Mouse (Mus musculus) ES-E14 (cell line): ENCODE measurements at regions not wholly inside any gene's neighbourhood (a gene's known extent, or its start where the extent isn't known, plus 50 kb on each side); places are given as distances from the start of the nearest gene placed in this dataset.

ENCODE experiments used
- DNase-seq: peaks from one replicate; pipeline ENCODE4 v3.0.0-alpha.2; 2013; ENCODE audit warnings: low read depth, low spot score
- H3K27ac ChIP-seq: 2 replicates; pipeline ENCODE4 v1.5.1; 2012; ENCODE audit warnings: low read depth, mild to moderate bottlenecking, low read length, moderate library complexity, mixed read lengths; ENCODE audit not compliant: poor library complexity, insufficient read depth, severe bottlenecking
- H3K36me3 ChIP-seq: 2 replicates; pipeline ENCODE4 v1.6.1; 2012; ENCODE audit warnings: mild to moderate bottlenecking, low read length, moderate library complexity, mixed read lengths; ENCODE audit not compliant: control insufficient read depth, poor library complexity, insufficient read depth, severe bottlenecking
- H3K4me1 ChIP-seq, 2 experiments: fragments of 150-350 bp in 1 of 2; sonication (generic) in 1 of 2; 2 replicates each; pipeline ENCODE4 v1.6.1; 2012; ENCODE audit warnings: low read length in 2 of 2, mild to moderate bottlenecking in 1 of 2, mixed read lengths in 1 of 2; ENCODE audit not compliant: control insufficient read depth in 2 of 2, insufficient read depth in 2 of 2, poor library complexity in 1 of 2
- H3K4me3 ChIP-seq, 2 experiments: fragments of 150-350 bp in 1 of 2; sonication (generic) in 1 of 2; 2 replicates each; pipeline ENCODE4 v1.5.1; 2012; ENCODE audit warnings: low read length in 2 of 2, low read depth in 1 of 2, mild to moderate bottlenecking in 1 of 2, mixed read lengths in 1 of 2; ENCODE audit not compliant: insufficient read depth in 1 of 2, poor library complexity in 1 of 2, severe bottlenecking in 1 of 2
- H3K9ac ChIP-seq: 2 replicates; pipeline ENCODE4 v1.6.1; 2012; ENCODE audit warnings: low read depth, mild to moderate bottlenecking, low read length, mixed read lengths; ENCODE audit not compliant: poor library complexity, insufficient read depth, severe bottlenecking
- H3K9me3 ChIP-seq: fragments of 150-350 bp; sonication (generic); 2 replicates; pipeline ENCODE4 v1.6.1; 2012; ENCODE audit warnings: low read depth, mild to moderate bottlenecking, low read length; ENCODE audit not compliant: control insufficient read depth, insufficient read depth
- CHD2 ChIP-seq: IDR thresholded peaks from 2 replicates; pipeline ENCODE4 v1.6.1; 2014; ENCODE audit warnings: mild to moderate bottlenecking, low read depth, low read length, inconsistent platforms
- HCFC1 ChIP-seq: IDR thresholded peaks from 2 replicates; pipeline ENCODE4 v1.6.1; 2012; ENCODE audit warnings: low read length, inconsistent platforms, borderline replicate concordance; ENCODE audit not compliant: insufficient read depth
- MAFK ChIP-seq: IDR thresholded peaks from 2 replicates; pipeline ENCODE4 v1.6.1; 2014; ENCODE audit warnings: mild to moderate bottlenecking, low read depth, low read length, inconsistent platforms; ENCODE audit not compliant: insufficient read depth
- ZC3H11A ChIP-seq: IDR thresholded peaks from 2 replicates; pipeline ENCODE4 v1.6.1; 2012; ENCODE audit warnings: low read depth, mild to moderate bottlenecking, inconsistent platforms, low read length, borderline replicate concordance
- ZNF384 ChIP-seq: IDR thresholded peaks from 2 replicates; pipeline ENCODE4 v1.6.1; 2012; ENCODE audit warnings: low read depth, low read length, inconsistent platforms
- in situ Hi-C, 2 experiments: fragments of 600-800 bp; cut with MboI; formaldehyde crosslinking; loops; one replicate each; pipeline ENCODE4 v1.15.1; 2025; ENCODE audit warnings: low sequenced_read_pairs in 2 of 2, inconsistent platforms in 1 of 2; ENCODE audit not compliant: unreplicated experiment in 2 of 2

DNA sequence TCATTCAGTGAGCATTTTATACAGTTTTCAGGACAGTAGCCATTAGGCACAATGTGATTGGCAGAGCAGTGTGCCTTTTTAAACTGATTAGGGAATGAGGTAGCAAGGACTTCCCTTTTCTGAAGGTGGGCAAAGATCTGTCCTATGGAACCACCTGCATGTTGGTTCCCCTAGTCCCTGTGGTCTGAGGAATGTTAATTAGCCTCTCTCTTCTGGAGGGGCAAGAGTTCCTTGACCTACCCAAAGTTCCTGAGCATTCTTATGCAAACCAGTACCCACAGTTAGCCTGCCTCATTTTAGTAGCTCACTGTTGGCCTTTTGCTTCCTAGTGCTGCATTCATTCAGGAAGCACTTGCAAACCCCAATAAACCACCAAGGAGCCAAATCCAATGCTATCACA is 455.8 kb downstream of the Otol1 start:
- Histone ChIP-seq H3K9ac (no peak overlapping the region), H3K4me3 (no peak overlapping the region), H3K27ac (no peak overlapping the region), H3K36me3 (no peaks in the 10 kb centered on the region), H3K9me3 (no peaks in the 10 kb centered on the region), H3K4me1 (peaks cover 0 to 2% of the 10 kb centered on the region in 2 experiments; a peak in 2 of 4 replicates)
- TF ChIP-seq HCFC1 (no peak), MAFK (no peak), ZC3H11A (no peak), ZNF384 (no peak)
- in situ Hi-C loops, result no loop called here
- no peak for DNase-seq

GRCm38 (mm10) chr3:70482521-70482920 is 475.1 kb downstream of the Otol1 start:
- Histone ChIP-seq H3K9ac (no peak overlapping the region), H3K36me3 (no peaks in the 10 kb centered on the region), H3K9me3 (no peaks in the 10 kb centered on the region), H3K4me1 (no peaks in the 10 kb centered on the region), H3K27ac (no peak overlapping the region), H3K4me3 (no peak overlapping the region)
- no peak for TF ChIP-seq ZC3H11A
- DNase-seq, result no peak
- in situ Hi-C loops, result no loop called here

DNA sequence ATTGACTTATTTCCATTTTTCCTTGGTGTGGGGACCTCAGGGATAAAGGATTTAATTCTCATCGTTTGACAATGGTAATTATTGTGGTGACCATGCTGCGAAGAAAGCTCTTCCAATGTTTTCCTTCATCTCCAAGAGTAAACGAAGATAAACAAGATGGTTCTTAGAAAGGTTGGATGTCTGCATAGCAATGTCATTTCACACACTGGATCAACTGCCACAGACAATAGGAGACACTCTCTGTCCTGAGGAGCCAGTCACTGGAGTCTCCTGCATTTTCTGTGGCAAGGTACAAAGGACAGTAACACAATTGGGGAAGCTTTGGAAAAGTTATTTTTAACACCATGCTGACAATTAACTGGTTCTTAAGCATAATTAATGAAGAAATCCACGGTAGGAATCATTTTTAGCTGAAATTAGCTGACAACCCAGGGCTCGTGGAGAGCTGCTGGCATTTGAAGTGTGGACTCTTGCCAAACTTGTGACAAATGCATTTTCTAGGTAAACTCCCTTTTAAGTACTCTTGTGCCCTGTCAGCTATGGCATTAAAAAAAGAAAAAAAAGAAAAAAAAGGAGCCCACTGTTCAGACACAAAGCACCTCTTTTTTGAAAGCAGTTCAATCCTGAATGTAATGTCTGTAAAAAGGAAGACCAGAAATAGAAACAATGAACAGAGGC is 475.8 kb downstream of the Otol1 start:
- no peak for DNase-seq
- H3K4me1 ChIP-seq, result no peaks in the 10 kb centered on the region
- no peaks in the 10 kb centered on the region for H3K9me3 ChIP-seq
- H3K9ac ChIP-seq, result no peak overlapping the region
- no peak overlapping the region for H3K4me3 ChIP-seq
- in situ Hi-C loops, result no loop called here
- H3K27ac ChIP-seq, result no peak overlapping the region
- TF ChIP-seq HCFC1 (no peak), MAFK (no peak), CHD2 (no peak), ZC3H11A (no peak), ZNF384 (no peak)
- H3K36me3 ChIP-seq, result no peaks in the 10 kb centered on the region

- Histone ChIP-seq H3K27ac (no peak overlapping the region), H3K9ac (no peak overlapping the region), H3K9me3 (no peaks in the 10 kb centered on the region), H3K4me1 (no peaks in the 10 kb centered on the region), H3K4me3 (no peak overlapping the region), H3K36me3 (no peaks in the 10 kb centered on the region)
- no peak for TF ChIP-seq HCFC1
- no peak for TF ChIP-seq ZC3H11A
- TF ChIP-seq CHD2, result no peak
- TF ChIP-seq ZNF384, result no peak
- TF ChIP-seq MAFK, result no peak
- in situ Hi-C loops, result no loop called here
- DNase-seq, result no peak
These were observed 489.0 kb downstream of the Otol1 start for GRCm38 (mm10) chr3:70496431-70496830.

DNA sequence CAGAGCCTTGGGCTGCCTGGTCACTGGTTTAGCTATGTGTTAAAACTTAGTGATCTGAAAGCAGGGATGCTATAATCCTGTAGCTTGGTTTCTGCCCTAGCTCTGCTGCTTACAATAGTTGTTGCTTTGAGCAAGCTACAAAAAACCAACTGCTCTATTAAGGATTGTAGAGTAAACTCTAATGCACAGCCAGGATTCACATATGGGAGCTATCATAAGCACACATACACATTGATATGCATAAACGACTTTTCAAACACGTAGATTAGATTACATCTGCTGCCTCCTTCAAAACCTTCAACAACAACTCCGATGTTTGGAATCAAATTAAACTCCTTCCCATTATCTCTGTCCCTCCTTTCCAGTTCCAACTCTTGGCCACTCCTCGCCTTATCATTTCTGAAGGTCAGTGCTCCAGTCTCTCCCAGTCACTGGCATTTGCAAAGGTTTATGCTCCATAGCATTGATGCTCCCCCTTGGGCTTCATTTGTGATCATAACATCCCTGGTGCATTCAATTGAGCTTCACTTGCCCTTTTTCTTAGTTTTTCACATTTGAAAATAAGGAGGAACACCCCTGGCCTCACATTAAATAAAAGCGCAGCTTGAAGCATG is 492.9 kb downstream of the Otol1 start:
- Histone ChIP-seq H3K36me3 (no peaks in the 10 kb centered on the region), H3K4me3 (no peak overlapping the region), H3K9me3 (no peaks in the 10 kb centered on the region), H3K4me1 (no peaks in the 10 kb centered on the region), H3K9ac (no peak overlapping the region), H3K27ac (no peak overlapping the region)
- in situ Hi-C loops, result no loop called here
- no peak for TF ChIP-seq ZNF384
- TF ChIP-seq ZC3H11A, result no peak
- no peak for TF ChIP-seq HCFC1
- TF ChIP-seq CHD2, result no peak
- TF ChIP-seq MAFK, result no peak
- no peak for DNase-seq
